Mouse (Mus musculus) megakaryocyte, embryonic 14.5 days (primary cell): ENCODE data around the gene Ttc21a. TPM values are rescaled to one million over a fixed set of nuclear protein-coding genes. Genes with fewer than 3 reads are reported as not detected.

ENCODE experiments used
- H3K27me3 ChIP-seq: replicated peaks from 2 replicates; pipeline ENCODE3; 2012; ENCODE audit warnings: inconsistent platforms
- H3K36me3 ChIP-seq: replicated peaks from 2 replicates; pipeline ENCODE3; 2012; ENCODE audit warnings: low read length, inconsistent platforms, mixed read lengths
- H3K4me1 ChIP-seq: 2 replicates; pipeline ENCODE4 v1.6.1; 2012; ENCODE audit warnings: inconsistent platforms
- H3K4me3 ChIP-seq: replicated peaks from 2 replicates; pipeline ENCODE3; 2012; ENCODE audit warnings: moderate library complexity, mild to moderate bottlenecking, inconsistent platforms
- H3K9me3 ChIP-seq: 2 replicates; pipeline ENCODE4 v1.6.1; 2012; ENCODE audit warnings: inconsistent platforms
- FLI1 ChIP-seq: IDR thresholded peaks from 2 replicates; pipeline ENCODE4 v1.6.1; 2012; ENCODE audit warnings: low read length, inconsistent platforms, mixed read lengths
- GATA1 ChIP-seq: IDR thresholded peaks from 3 replicates; pipeline ENCODE4 v1.6.1; 2012; ENCODE audit warnings: mixed read lengths, low read length, inconsistent platforms, borderline replicate concordance
- polyA plus RNA-seq: library from polyadenylated mRNA; stranded (reverse); fragments of >175 nt; gene quantifications from 2 replicates; pipeline ENCODE4 v1.2.3, GENCODE M21; 2012; ENCODE audit warnings: low replicate concordance; ENCODE audit not compliant: insufficient read depth

The Ttc21a gene
- polyA plus RNA-seq, 1 experiment, result 0.26 TPM

DNA sequence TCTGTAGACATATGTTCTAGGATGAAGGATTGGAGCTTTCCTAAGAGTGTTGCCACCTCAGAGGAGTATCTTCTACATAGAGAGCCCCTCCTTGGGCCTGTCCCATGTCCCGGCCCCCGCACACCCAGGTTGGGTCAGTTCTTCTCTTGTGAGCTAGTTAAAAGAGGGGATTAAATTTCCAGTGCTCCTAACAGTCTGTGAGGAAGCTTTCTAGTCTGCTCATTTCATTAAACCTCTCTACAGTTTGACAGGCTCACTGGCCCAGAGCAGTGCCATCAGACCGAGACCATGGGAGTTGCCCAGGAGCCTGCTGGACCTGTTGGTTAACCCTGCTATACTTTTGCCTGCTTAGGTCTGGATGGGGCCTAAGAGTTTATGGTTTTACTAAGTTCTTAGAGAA, 28.7 kb upstream of the Ttc21a start:
- no peak overlapping the region for H3K4me3 ChIP-seq
- H3K4me1 ChIP-seq, result no peaks in the 10 kb centered on the region
- H3K27me3 ChIP-seq, result no peaks in the 10 kb centered on the region
- TF ChIP-seq GATA1, result no peak
- no peaks in the 10 kb centered on the region for H3K9me3 ChIP-seq
- H3K36me3 ChIP-seq, result peaks cover 98% of the 10 kb centered on the region

DNA sequence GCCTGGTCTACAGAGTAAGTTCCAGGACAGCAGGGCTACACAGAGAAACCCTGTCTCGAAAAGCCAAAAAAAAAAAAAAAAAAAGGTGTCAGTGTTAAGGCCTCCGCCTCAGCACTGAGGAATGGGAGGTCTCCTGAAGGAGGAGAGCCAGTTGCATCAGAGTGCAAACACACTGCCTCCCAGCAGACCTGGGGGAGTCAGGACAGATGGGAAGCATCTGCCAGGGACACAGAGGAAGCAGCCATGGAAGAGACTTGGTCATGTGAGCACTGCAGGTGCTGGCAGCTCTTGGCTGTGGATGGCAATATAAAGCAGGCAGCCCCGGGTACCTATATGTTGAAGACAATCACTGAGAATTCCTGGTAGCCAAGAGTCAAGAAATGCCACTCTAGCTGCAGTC, 27.5 kb upstream of the Ttc21a start:
- TF ChIP-seq GATA1 (no peak), FLI1 (no peak)
- Histone ChIP-seq H3K4me1 (no peaks in the 10 kb centered on the region), H3K9me3 (no peaks in the 10 kb centered on the region), H3K36me3 (peaks cover 98% of the 10 kb centered on the region), H3K27me3 (no peaks in the 10 kb centered on the region), H3K4me3 (no peak overlapping the region)

DNA sequence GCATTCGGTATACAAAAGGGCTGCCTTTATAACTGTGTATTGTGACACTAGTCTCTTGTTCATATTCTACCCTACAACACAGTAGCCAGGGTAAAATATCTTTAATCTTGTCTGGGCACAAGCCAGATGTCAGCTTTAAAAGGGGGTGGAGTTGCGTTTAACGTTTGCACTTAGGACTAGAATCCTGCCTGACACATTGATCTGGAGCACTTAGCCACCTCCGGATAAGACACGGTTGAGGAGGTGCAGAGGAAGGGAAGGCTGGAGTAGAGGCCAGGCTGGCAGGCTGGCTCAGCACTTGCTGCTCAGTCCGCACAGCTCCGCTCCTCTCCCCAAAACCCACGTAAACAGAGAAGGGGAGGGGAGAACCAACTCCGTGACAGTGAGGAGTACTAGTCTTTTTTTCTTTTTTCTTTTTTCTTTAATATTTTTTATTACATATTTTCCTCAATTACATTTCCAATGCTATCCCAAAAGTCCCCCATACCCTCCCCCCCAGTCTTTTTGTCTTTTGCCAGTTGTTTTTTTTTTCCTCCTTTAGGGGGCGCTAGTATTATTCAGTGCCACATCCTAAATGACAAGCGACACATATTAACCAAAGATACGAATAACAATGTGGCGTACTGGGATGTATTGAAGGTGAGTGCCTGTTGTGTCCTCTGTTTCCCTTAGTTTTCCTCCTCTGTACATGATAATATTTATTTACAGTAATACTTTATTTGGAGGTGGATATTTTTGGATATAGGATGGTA, 24.1 kb upstream of the Ttc21a start:
- no peak for TF ChIP-seq FLI1
- TF ChIP-seq GATA1, result no peak
- Histone ChIP-seq H3K4me3 (no peak overlapping the region), H3K27me3 (no peaks in the 10 kb centered on the region), H3K9me3 (no peaks in the 10 kb centered on the region), H3K36me3 (peaks cover 98% of the 10 kb centered on the region), H3K4me1 (no peaks in the 10 kb centered on the region; the same call in 1 of the 2 replicates)

DNA sequence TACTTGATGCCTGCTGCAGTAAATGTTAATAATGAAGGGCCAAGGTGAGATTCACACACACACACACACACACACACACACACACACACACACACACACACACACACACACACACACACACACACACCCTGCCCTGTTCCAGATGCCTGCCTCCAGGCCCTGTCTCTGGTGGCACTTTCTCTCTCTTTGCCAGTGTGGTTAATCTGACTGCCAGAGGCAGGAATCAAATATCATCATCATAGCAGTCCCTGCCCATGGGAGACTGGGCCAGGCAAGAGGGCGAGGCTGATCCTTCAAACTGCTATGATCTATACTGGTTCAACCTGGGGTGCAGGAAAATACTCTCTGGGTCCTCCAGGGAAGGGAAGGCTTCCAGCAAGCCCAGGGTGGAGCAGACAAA, 17.5 kb upstream of the Ttc21a start:
- Histone ChIP-seq H3K4me3 (no peak overlapping the region), H3K27me3 (no peaks in the 10 kb centered on the region), H3K9me3 (no peaks in the 10 kb centered on the region), H3K36me3 (peaks cover 99% of the 10 kb centered on the region), H3K4me1 (peaks cover 16% of the 10 kb centered on the region)
- TF ChIP-seq GATA1 (no peak), FLI1 (no peak)

DNA sequence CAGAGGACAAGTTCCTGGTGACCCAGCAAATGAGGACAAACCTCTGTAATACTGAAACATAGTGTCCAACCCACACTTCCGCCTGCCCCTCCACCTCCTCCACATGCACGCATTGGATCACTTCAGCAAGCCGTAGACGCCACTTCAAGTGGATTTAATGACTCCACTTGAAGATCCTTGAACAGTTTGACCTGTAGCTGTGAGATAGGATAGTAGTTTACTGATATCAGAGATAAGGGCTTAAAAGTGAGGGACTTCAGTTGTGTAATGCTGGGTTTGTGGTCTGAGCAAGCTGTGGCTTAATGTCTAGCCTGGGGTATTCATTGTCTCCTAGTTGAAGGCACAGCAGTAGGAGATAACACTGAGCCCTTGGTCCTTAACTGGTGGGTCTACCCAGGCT, 13.9 kb upstream of the Ttc21a start:
- TF ChIP-seq FLI1, result no peak
- Histone ChIP-seq H3K4me1 (peaks cover 45% of the 10 kb centered on the region), H3K4me3 (no peak overlapping the region), H3K9me3 (no peaks in the 10 kb centered on the region), H3K27me3 (no peaks in the 10 kb centered on the region), H3K36me3 (peaks cover 98% of the 10 kb centered on the region)

DNA sequence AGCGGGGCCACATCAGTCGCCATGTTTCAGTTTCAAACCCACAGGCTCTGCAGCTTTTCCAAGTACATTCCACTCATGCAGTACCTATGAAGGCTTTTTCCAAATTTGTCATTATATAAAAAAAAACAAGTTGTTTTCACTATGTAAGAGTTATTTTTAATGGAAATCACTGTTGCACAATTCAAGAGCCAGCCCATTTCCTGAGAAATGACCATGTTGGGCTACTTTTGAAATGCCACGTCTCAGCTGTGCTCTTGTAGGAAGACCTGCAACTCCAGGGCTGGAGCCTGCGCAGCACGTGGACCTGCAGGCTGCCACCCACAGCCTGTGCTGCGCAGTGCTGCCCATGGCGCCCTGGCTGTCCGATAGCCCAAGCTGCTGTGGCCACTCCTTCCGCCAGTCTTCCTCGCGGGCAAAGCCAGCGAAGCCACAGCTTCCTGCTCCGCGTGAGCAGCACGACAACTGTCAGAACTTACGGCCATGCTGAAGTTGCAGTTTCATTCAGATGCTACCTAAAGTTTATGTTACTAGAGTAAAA, 12.2 kb upstream of the Ttc21a start:
- peaks cover 98% of the 10 kb centered on the region for H3K36me3 ChIP-seq
- H3K27me3 ChIP-seq, result no peaks in the 10 kb centered on the region
- TF ChIP-seq FLI1, result no peak
- TF ChIP-seq GATA1, result no peak
- H3K4me1 ChIP-seq, result peaks cover 45% of the 10 kb centered on the region
- no peaks in the 10 kb centered on the region for H3K9me3 ChIP-seq
- peak overlapping the region; percentile 80 for H3K4me3 ChIP-seq

DNA sequence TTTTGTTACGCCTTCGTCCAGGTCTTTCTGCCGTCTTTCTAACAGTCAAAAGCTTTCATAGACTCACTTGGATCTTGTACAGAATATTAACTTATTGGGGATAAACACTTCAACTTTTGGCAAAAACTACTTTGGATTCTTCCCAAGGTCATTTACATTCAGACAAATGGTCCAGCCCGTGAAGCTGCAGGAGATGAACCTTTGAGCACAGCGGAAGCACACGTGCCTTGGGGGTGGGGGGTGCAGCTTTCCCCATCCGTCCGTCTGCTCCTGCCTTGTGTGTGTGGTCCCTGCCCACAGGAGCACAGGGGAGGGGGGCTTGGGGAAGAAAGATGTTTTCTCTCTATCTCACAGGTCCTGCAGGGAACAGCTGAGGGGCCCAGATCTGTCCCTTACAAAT, 11.7 kb upstream of the Ttc21a start:
- TF ChIP-seq GATA1 (no peak), FLI1 (no peak)
- H3K4me3 ChIP-seq, result peak overlapping the region; percentile 46
- no peaks in the 10 kb centered on the region for H3K9me3 ChIP-seq
- peaks cover 45% of the 10 kb centered on the region for H3K4me1 ChIP-seq
- peaks cover 98% of the 10 kb centered on the region for H3K36me3 ChIP-seq
- no peaks in the 10 kb centered on the region for H3K27me3 ChIP-seq

DNA sequence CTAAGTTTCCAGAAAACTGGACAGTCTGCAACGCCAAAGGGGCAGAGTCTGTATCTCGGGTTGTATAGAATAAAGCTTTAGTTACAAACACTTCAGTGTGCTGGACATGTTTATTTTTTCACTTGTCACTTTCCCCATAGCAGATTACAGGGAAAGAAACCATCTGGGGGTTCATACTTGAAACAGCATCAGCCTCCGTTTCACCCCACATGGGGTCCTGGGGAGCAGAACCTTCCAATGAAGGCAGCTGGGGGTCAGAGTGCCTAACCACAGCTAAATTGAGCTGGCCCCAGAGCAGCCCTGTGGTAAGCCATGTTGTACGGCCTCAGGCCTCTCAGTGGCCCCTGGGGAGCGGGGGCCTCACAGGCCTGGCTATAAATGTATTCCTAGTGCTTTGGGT, 10.9 kb upstream of the Ttc21a start:
- H3K4me1 ChIP-seq, result peaks cover 45% of the 10 kb centered on the region
- peaks cover 98% of the 10 kb centered on the region for H3K36me3 ChIP-seq
- no peak for TF ChIP-seq GATA1
- TF ChIP-seq FLI1, result no peak
- H3K27me3 ChIP-seq, result no peaks in the 10 kb centered on the region
- H3K9me3 ChIP-seq, result no peaks in the 10 kb centered on the region
- H3K4me3 ChIP-seq, result no peak overlapping the region

DNA sequence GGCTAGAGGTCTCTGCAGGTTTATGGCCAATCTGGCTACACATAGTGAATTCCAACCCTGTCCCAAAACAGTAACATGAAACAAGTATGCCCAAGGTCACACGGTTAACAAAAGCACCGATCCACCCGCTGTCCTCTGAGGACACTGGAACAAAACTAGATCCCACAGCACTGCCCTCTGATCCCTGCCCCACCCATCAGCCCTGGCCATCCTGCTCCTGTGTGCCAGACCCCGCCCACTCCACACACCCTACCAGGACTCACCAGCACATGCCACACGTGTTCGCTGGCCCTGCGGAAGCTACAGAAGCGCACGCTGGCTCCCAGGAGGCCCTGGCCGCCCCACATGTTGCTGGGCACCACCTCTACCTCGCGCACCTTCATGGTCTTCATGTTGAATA, 5.0 kb upstream of the Ttc21a start:
- Histone ChIP-seq H3K4me1 (peaks cover 34% of the 10 kb centered on the region), H3K4me3 (no peak overlapping the region), H3K9me3 (no peaks in the 10 kb centered on the region), H3K27me3 (no peaks in the 10 kb centered on the region), H3K36me3 (peaks cover 74% of the 10 kb centered on the region)
- TF ChIP-seq FLI1, result no peak
- no peak for TF ChIP-seq GATA1

DNA sequence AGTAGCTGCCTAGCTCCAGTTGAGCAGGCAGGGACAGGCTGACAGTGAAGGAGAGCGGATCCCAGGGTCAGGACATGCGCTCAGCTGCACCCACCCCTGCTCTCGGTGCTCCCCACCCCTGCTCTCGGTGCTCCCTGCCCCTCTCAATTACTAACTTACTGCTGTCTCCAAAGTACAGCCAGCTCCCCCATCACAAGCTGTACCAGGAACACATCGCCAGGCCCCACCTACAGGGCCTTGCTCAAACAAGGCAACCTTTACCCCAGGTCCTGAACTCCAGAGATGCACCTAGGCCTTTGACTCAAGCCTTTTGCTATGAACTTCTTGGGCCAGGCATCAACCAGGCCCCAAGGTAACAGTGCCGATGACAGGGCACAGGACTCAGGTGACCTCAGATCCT, 3.7 kb upstream of the Ttc21a start:
- Histone ChIP-seq H3K27me3 (peaks cover 4% of the 10 kb centered on the region), H3K9me3 (no peaks in the 10 kb centered on the region), H3K36me3 (peaks cover 61% of the 10 kb centered on the region), H3K4me1 (peaks cover 43% of the 10 kb centered on the region), H3K4me3 (no peak overlapping the region)
- TF ChIP-seq FLI1 (no peak), GATA1 (no peak)

DNA sequence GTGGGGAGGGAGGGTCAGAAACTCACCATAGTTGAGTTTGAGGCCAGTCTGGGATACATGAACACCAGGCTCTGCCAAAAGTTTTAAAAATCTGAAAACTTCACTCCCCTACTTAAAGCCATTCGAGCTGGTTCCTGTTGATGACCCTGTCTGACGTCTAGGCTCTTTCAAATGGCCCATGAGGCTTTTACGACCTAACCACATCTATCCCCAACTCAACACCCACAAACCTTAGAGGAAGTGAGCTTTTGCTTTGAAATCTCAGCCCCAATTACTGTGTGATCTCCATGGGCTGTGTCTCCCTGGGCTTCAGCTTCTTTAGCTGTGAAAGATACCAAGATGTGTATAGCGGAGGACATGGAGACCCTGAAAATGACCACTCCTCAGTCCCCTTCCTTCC, 1.1 kb downstream of the Ttc21a start:
- Histone ChIP-seq H3K4me3 (no peak overlapping the region), H3K27me3 (peaks cover 13% of the 10 kb centered on the region), H3K9me3 (no peaks in the 10 kb centered on the region), H3K36me3 (peaks cover 13% of the 10 kb centered on the region), H3K4me1 (peaks cover 78% of the 10 kb centered on the region)
- no peak for TF ChIP-seq GATA1
- TF ChIP-seq FLI1, result no peak
